Mouse (Mus musculus): ENCODE measurements at regions not wholly inside any gene's neighbourhood (a gene's known extent, or its start where the extent isn't known, plus 50 kb on each side); places are given as distances from the start of the nearest gene placed in this dataset.
"Not testable (repeated sequence)": the region's sequence is repeated elsewhere in the genome, so short reads cannot be mapped to it uniquely, and the experiment has no call there.

- DNase-seq (ENCODE audit: low spot score) (no peak), ATAC-seq (ENCODE audit: insufficient read depth, low FRiP score, low TSS enrichment) (no peak)
- H3K36me3 ChIP-seq (ENCODE audit: control insufficient read depth, insufficient read depth, low read length), result no peaks in the 10 kb centered on the region
These were observed 59.3 kb downstream of the Sox2 start for GRCm38 (mm10) chr3:34709553-34709952.

GRCm38 (mm10) chr3:34712137-34712536 lies 61.9 kb downstream of the Sox2 start:
- ATAC-seq (ENCODE audit: insufficient read depth, low FRiP score, low TSS enrichment), result not testable (repeated sequence)
- 93% methylated on average over 7 of the region's 7 CpGs for WGBS

More at GRCm38 (mm10) chr3:34709553-34709952, 59.3 kb downstream of the Sox2 start:
- H3K27me3 ChIP-seq (ENCODE audit: control insufficient read depth, insufficient read depth, low read length), result no peaks in the 10 kb centered on the region
- H3K4me2 ChIP-seq (ENCODE audit: low read depth), result no peak overlapping the region
- no peaks in the 10 kb centered on the region for H3K9me3 ChIP-seq (ENCODE audit: control insufficient read depth, low read length)
- H3K4me3 ChIP-seq (ENCODE audit: low read depth, low read length), result no peak overlapping the region
- 90% methylated on average over 13 of the region's 13 CpGs for WGBS
- H3K9ac ChIP-seq (ENCODE audit: low read length), result no peak overlapping the region
- H3K27ac ChIP-seq (ENCODE audit: low read depth, low read length), result no peak overlapping the region
- H3K4me1 ChIP-seq (ENCODE audit: control insufficient read depth, insufficient read depth, low read length), result no peaks in the 10 kb centered on the region

GRCm38 (mm10) chr3:34722506-34722905 lies 72.3 kb downstream of the Sox2 start:
- H3K9me3 ChIP-seq (ENCODE audit: control insufficient read depth, low read length), result no peaks in the 10 kb centered on the region
- no peak for DNase-seq (ENCODE audit: low spot score)
- H3K4me3 ChIP-seq (ENCODE audit: low read depth, low read length), result no peak overlapping the region
- no peak for ATAC-seq (ENCODE audit: insufficient read depth, low FRiP score, low TSS enrichment)
- no peaks in the 10 kb centered on the region for H3K4me1 ChIP-seq (ENCODE audit: control insufficient read depth, insufficient read depth, low read length)
- H3K27ac ChIP-seq (ENCODE audit: low read depth, low read length), result no peak overlapping the region
- no peaks in the 10 kb centered on the region for H3K27me3 ChIP-seq (ENCODE audit: control insufficient read depth, insufficient read depth, low read length)
- H3K9ac ChIP-seq (ENCODE audit: low read length), result no peak overlapping the region
- 87% methylated on average over 7 of the region's 7 CpGs for WGBS
- H3K36me3 ChIP-seq (ENCODE audit: control insufficient read depth, insufficient read depth, low read length), result no peaks in the 10 kb centered on the region
- H3K4me2 ChIP-seq (ENCODE audit: low read depth), result no peak overlapping the region

More at GRCm38 (mm10) chr3:34712137-34712536, 61.9 kb downstream of the Sox2 start:
- H3K9me3 ChIP-seq (ENCODE audit: control insufficient read depth, low read length); H3K4me3 ChIP-seq (ENCODE audit: low read depth, low read length); DNase-seq (ENCODE audit: low spot score); H3K27me3 ChIP-seq (ENCODE audit: control insufficient read depth, insufficient read depth, low read length); H3K9ac ChIP-seq (ENCODE audit: low read length); H3K36me3 ChIP-seq (ENCODE audit: control insufficient read depth, insufficient read depth, low read length); H3K27ac ChIP-seq (ENCODE audit: low read depth, low read length); H3K4me2 ChIP-seq (ENCODE audit: low read depth); H3K4me1 ChIP-seq (ENCODE audit: control insufficient read depth, insufficient read depth, low read length): not testable (repeated sequence)

GRCm38 (mm10) chr3:34726955-34727354 lies 76.8 kb downstream of the Sox2 start:
- no peaks in the 10 kb centered on the region for H3K9me3 ChIP-seq (ENCODE audit: control insufficient read depth, low read length)
- no peaks in the 10 kb centered on the region for H3K4me1 ChIP-seq (ENCODE audit: control insufficient read depth, insufficient read depth, low read length)
- DNase-seq (ENCODE audit: low spot score) (peak; percentile 21), ATAC-seq (ENCODE audit: insufficient read depth, low FRiP score, low TSS enrichment) (no peak)
- H3K27ac ChIP-seq (ENCODE audit: low read depth, low read length), result no peak overlapping the region
- no peak overlapping the region for H3K4me3 ChIP-seq (ENCODE audit: low read depth, low read length)
- no peak overlapping the region for H3K4me2 ChIP-seq (ENCODE audit: low read depth)
- 57% methylated on average over 12 of the region's 12 CpGs for WGBS
- no peaks in the 10 kb centered on the region for H3K36me3 ChIP-seq (ENCODE audit: control insufficient read depth, insufficient read depth, low read length)
- H3K27me3 ChIP-seq (ENCODE audit: control insufficient read depth, insufficient read depth, low read length), result no peaks in the 10 kb centered on the region
- no peak overlapping the region for H3K9ac ChIP-seq (ENCODE audit: low read length)

GRCm38 (mm10) chr3:34728282-34728681 lies 78.1 kb downstream of the Sox2 start:
- DNase-seq (ENCODE audit: low spot score) (no peak), ATAC-seq (ENCODE audit: insufficient read depth, low FRiP score, low TSS enrichment) (no peak)
- Histone ChIP-seq H3K4me1 (ENCODE audit: control insufficient read depth, insufficient read depth, low read length) (no peaks in the 10 kb centered on the region), H3K4me3 (ENCODE audit: low read depth, low read length) (no peak overlapping the region), H3K9ac (ENCODE audit: low read length) (no peak overlapping the region), H3K36me3 (ENCODE audit: control insufficient read depth, insufficient read depth, low read length) (no peaks in the 10 kb centered on the region), H3K27ac (ENCODE audit: low read depth, low read length) (no peak overlapping the region), H3K9me3 (ENCODE audit: control insufficient read depth, low read length) (no peaks in the 10 kb centered on the region), H3K27me3 (ENCODE audit: control insufficient read depth, insufficient read depth, low read length) (no peaks in the 10 kb centered on the region), H3K4me2 (ENCODE audit: low read depth) (no peak overlapping the region)

GRCm38 (mm10) chr3:34734966-34735365 lies 84.8 kb downstream of the Sox2 start:
- no peak overlapping the region for H3K4me2 ChIP-seq (ENCODE audit: low read depth)
- no peaks in the 10 kb centered on the region for H3K4me1 ChIP-seq (ENCODE audit: control insufficient read depth, insufficient read depth, low read length)
- H3K9ac ChIP-seq (ENCODE audit: low read length), result no peak overlapping the region
- H3K9me3 ChIP-seq (ENCODE audit: control insufficient read depth, low read length), result no peaks in the 10 kb centered on the region
- H3K4me3 ChIP-seq (ENCODE audit: low read depth, low read length), result no peak overlapping the region
- WGBS, result 86% methylated on average over 5 of the region's 5 CpGs
- no peaks in the 10 kb centered on the region for H3K36me3 ChIP-seq (ENCODE audit: control insufficient read depth, insufficient read depth, low read length)
- ATAC-seq (ENCODE audit: insufficient read depth, low FRiP score, low TSS enrichment) (no peak), DNase-seq (ENCODE audit: low spot score) (no peak)
- no peaks in the 10 kb centered on the region for H3K27me3 ChIP-seq (ENCODE audit: control insufficient read depth, insufficient read depth, low read length)
- no peak overlapping the region for H3K27ac ChIP-seq (ENCODE audit: low read depth, low read length)

GRCm38 (mm10) chr3:34738001-34738400 lies 87.8 kb downstream of the Sox2 start:
- H3K9me3 ChIP-seq (ENCODE audit: control insufficient read depth, low read length), result no peaks in the 10 kb centered on the region
- H3K4me2 ChIP-seq (ENCODE audit: low read depth), result no peak overlapping the region
- no peaks in the 10 kb centered on the region for H3K27me3 ChIP-seq (ENCODE audit: control insufficient read depth, insufficient read depth, low read length)
- DNase-seq (ENCODE audit: low spot score), result no peak
- H3K4me3 ChIP-seq (ENCODE audit: low read depth, low read length), result no peak overlapping the region
- H3K4me1 ChIP-seq (ENCODE audit: control insufficient read depth, insufficient read depth, low read length), result no peaks in the 10 kb centered on the region
- 83% methylated on average over 4 of the region's 4 CpGs for WGBS
- ATAC-seq (ENCODE audit: insufficient read depth, low FRiP score, low TSS enrichment), result no peak
- H3K27ac ChIP-seq (ENCODE audit: low read depth, low read length), result no peak overlapping the region
- H3K9ac ChIP-seq (ENCODE audit: low read length), result no peak overlapping the region
- no peaks in the 10 kb centered on the region for H3K36me3 ChIP-seq (ENCODE audit: control insufficient read depth, insufficient read depth, low read length)

GRCm38 (mm10) chr3:34738938-34739337 lies 88.7 kb downstream of the Sox2 start:
- Histone ChIP-seq H3K36me3 (ENCODE audit: control insufficient read depth, insufficient read depth, low read length) (no peaks in the 10 kb centered on the region), H3K9me3 (ENCODE audit: control insufficient read depth, low read length) (no peaks in the 10 kb centered on the region), H3K27ac (ENCODE audit: low read depth, low read length) (no peak overlapping the region), H3K27me3 (ENCODE audit: control insufficient read depth, insufficient read depth, low read length) (no peaks in the 10 kb centered on the region), H3K9ac (ENCODE audit: low read length) (no peak overlapping the region), H3K4me1 (ENCODE audit: control insufficient read depth, insufficient read depth, low read length) (no peaks in the 10 kb centered on the region), H3K4me2 (ENCODE audit: low read depth) (no peak overlapping the region), H3K4me3 (ENCODE audit: low read depth, low read length) (no peak overlapping the region)
- no peak for ATAC-seq (ENCODE audit: insufficient read depth, low FRiP score, low TSS enrichment)
- no peak for DNase-seq (ENCODE audit: low spot score)
- WGBS, result 70% methylated on average over 7 of the region's 7 CpGs

GRCm38 (mm10) chr3:34739693-34740092 lies 89.5 kb downstream of the Sox2 start:
- no peaks in the 10 kb centered on the region for H3K27me3 ChIP-seq (ENCODE audit: control insufficient read depth, insufficient read depth, low read length)
- H3K9me3 ChIP-seq (ENCODE audit: control insufficient read depth, low read length), result no peaks in the 10 kb centered on the region
- no peak overlapping the region for H3K4me2 ChIP-seq (ENCODE audit: low read depth)
- no peaks in the 10 kb centered on the region for H3K36me3 ChIP-seq (ENCODE audit: control insufficient read depth, insufficient read depth, low read length)
- no peak for DNase-seq (ENCODE audit: low spot score)
- no peak overlapping the region for H3K27ac ChIP-seq (ENCODE audit: low read depth, low read length)
- ATAC-seq (ENCODE audit: insufficient read depth, low FRiP score, low TSS enrichment), result no peak
- H3K4me3 ChIP-seq (ENCODE audit: low read depth, low read length), result no peak overlapping the region
- no peak overlapping the region for H3K9ac ChIP-seq (ENCODE audit: low read length)
- H3K4me1 ChIP-seq (ENCODE audit: control insufficient read depth, insufficient read depth, low read length), result no peaks in the 10 kb centered on the region
- WGBS, result 81% methylated on average over 7 of the region's 7 CpGs
